Mouse (Mus musculus): Measurements from ENCODE around the gene Gm17654.
"Not testable (repeated sequence)": the region's sequence is repeated elsewhere in the genome, so short reads cannot be mapped to it uniquely, and the experiment has no call there.

- not testable (repeated sequence) for TF ChIP-seq CTCF (IDR thresholded peaks at IDR 0.05; ENCODE audit: borderline replicate concordance, insufficient read depth, low read depth, low read length); POLR2A (IDR thresholded peaks at IDR 0.05; ENCODE audit: borderline replicate concordance, insufficient read depth, low read length)
Measured at GRCm38 (mm10) chr14:43607913-43608312, 29.0 kb upstream of the Gm17654 start, which contains the start of gene Gm10375.
